Mouse (Mus musculus): ENCODE results near the gene Gng11. TPM values are rescaled to one million over a fixed set of nuclear protein-coding genes. Genes with fewer than 3 reads are reported as not detected.

Gng11 gene
- total RNA-seq, 2 experiments from 2014 or later: 28.0 to 35.3 TPM

Other genes with a start within 250 kb of the Gng11 start
- not detected for gene Calcr, start 239.2 kb upstream of the Gng11 start, total RNA-seq (2021)
- 1 to 10 TPM; 3.6 to 4.3 TPM for gene Tfpi2, start 15.0 kb upstream of the Gng11 start, total RNA-seq (2021)
- not detected for gene Gngt1, start 10.1 kb upstream of the Gng11 start, total RNA-seq (2021)
- gene Bet1, start 83.1 kb downstream of the Gng11 start, total RNA-seq (2021): 10 to 100 TPM; 51.9 to 72.7 TPM

Measured in adrenal gland, postnatal 36 days (tissue).